Mouse (Mus musculus): ENCODE data around the gene Trnp1. TPM values are rescaled to one million over a fixed set of nuclear protein-coding genes. Genes with fewer than 3 reads are reported as not detected.
A peak's percentile ranks its signal among the peaks of the same experiment; 100 is the strongest.

Gene Trnp1
- polyA plus RNA-seq, 1 experiment from 2014 or later = 1.3 TPM

- Histone ChIP-seq H3K36me3 (ENCODE audit: insufficient read depth) (no peaks in the 10 kb centered on the region), H3K9ac (no peak overlapping the region), H3K4me3 (ENCODE audit: low read depth, low read length) (peak overlapping the region; percentile 23), H3K9me3 (ENCODE audit: low read depth, low read length) (no peaks in the 10 kb centered on the region), H3K4me1 (ENCODE audit: insufficient read depth) (peaks cover 10% of the 10 kb centered on the region), H3K4me2 (peak overlapping the region; percentile 62), H3K27ac (ENCODE audit: low read depth) (no peak overlapping the region), H3K27me3 (ENCODE audit: insufficient read depth, low read length) (peaks cover 49% of the 10 kb centered on the region)
- WGBS = under 1% methylated on average over 12 of the region's 12 CpGs
- peak; percentile 31; the same call in 1 of the 2 replicates for ATAC-seq (ENCODE audit: insufficient read depth)
- peak; percentile 94 for TF ChIP-seq CTCF (IDR thresholded peaks at IDR 0.05; ENCODE audit: low read depth)
- DNase-seq = peak; percentile 94
Measured at GRCm38 (mm10) chr4:133494432-133494831, 3.9 kb downstream of the Trnp1 start.

DNA sequence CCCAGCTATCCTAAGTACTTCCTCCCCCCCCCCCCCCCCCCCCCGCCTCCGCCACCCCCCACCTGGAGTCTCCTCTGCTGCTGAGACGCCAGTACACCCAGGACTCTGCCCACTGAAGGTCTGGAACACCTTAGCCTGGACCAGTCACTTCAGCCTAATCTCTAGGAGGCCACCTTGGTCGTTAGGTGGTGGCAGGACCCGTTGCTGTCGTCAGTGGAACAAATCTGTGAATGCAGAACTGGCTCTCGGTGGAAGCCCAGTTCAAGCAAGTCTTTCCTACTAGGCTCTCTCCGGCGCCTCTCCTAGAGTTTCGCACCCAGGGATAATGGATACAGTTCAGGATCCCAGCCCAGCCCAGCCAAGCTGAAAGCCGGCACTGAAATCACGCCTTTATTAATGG is 4.5 kb downstream of the Trnp1 start:
- peaks cover 43% of the 10 kb centered on the region for H3K27me3 ChIP-seq (ENCODE audit: insufficient read depth, low read length)
- no peak for ATAC-seq (ENCODE audit: insufficient read depth)
- peak overlapping the region; percentile 62 for H3K4me2 ChIP-seq
- H3K4me1 ChIP-seq (ENCODE audit: insufficient read depth) = peaks cover 9% of the 10 kb centered on the region
- no peak for DNase-seq
- no peak overlapping the region for H3K27ac ChIP-seq (ENCODE audit: low read depth)
- H3K9me3 ChIP-seq (ENCODE audit: low read depth, low read length) = no peaks in the 10 kb centered on the region
- no peak for TF ChIP-seq CTCF (IDR thresholded peaks at IDR 0.05; ENCODE audit: low read depth)
- no peaks in the 10 kb centered on the region for H3K36me3 ChIP-seq (ENCODE audit: insufficient read depth)
- 18% methylated on average over 11 of the region's 12 CpGs for WGBS
- peak overlapping the region; percentile 23 for H3K4me3 ChIP-seq (ENCODE audit: low read depth, low read length)
- H3K9ac ChIP-seq = no peak overlapping the region

DNA sequence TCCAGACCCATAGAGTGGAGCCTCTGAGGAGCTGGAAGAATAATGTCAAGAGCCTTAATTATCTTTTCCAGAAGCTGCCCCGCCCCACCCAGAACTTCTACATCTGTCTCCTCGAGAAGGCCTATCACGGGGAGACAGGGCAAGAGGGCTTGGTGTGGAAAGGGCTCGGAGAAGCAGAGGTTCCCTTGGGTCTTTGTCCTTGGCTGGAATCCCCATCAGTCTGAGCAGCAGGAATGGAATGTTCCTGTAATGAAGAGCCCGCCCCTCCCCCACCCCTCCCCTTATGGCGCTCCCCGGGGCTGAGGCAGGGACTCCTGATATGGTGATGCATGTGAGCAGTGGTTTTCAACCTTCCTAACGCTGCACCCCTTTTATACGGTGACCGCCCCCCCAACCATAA is 6.5 kb downstream of the Trnp1 start:
- peaks cover 22% of the 10 kb centered on the region for H3K27me3 ChIP-seq (ENCODE audit: insufficient read depth, low read length)
- DNase-seq (no peak), ATAC-seq (ENCODE audit: insufficient read depth) (no peak)
- H3K36me3 ChIP-seq (ENCODE audit: insufficient read depth) = no peaks in the 10 kb centered on the region
- no peak overlapping the region for H3K9ac ChIP-seq
- no peak overlapping the region for H3K27ac ChIP-seq (ENCODE audit: low read depth)
- TF ChIP-seq CTCF (IDR thresholded peaks at IDR 0.05; ENCODE audit: low read depth) = no peak
- H3K4me2 ChIP-seq = no peak overlapping the region
- 28% methylated on average over 10 of the region's 10 CpGs for WGBS
- H3K4me3 ChIP-seq (ENCODE audit: low read depth, low read length) = no peak overlapping the region
- H3K9me3 ChIP-seq (ENCODE audit: low read depth, low read length) = no peaks in the 10 kb centered on the region
- peaks cover 2% of the 10 kb centered on the region; the same call in 1 of the 2 replicates for H3K4me1 ChIP-seq (ENCODE audit: insufficient read depth)

- H3K4me3 ChIP-seq (ENCODE audit: low read depth, low read length) = no peak overlapping the region
- TF ChIP-seq CTCF (IDR thresholded peaks at IDR 0.05; ENCODE audit: low read depth) = no peak
- peaks cover 2% of the 10 kb centered on the region; the same call in 1 of the 2 replicates for H3K27me3 ChIP-seq (ENCODE audit: insufficient read depth, low read length)
- DNase-seq = peak; percentile 48
- whole genome bisulfite sequencing = 43% methylated on average over 4 of the region's 4 CpGs
- no peak for ATAC-seq (ENCODE audit: insufficient read depth)
- H3K4me1 ChIP-seq (ENCODE audit: insufficient read depth) = peaks cover 2% of the 10 kb centered on the region; the same call in 1 of the 2 replicates
- no peak overlapping the region for H3K4me2 ChIP-seq
- no peaks in the 10 kb centered on the region for H3K36me3 ChIP-seq (ENCODE audit: insufficient read depth)
- H3K9ac ChIP-seq = no peak overlapping the region
- no peaks in the 10 kb centered on the region for H3K9me3 ChIP-seq (ENCODE audit: low read depth, low read length)
- peak overlapping the region; percentile 36; the same call in 1 of the 2 replicates for H3K27ac ChIP-seq (ENCODE audit: low read depth)
Measured at GRCm38 (mm10) chr4:133489489-133490245, 8.7 kb downstream of the Trnp1 start.

DNA sequence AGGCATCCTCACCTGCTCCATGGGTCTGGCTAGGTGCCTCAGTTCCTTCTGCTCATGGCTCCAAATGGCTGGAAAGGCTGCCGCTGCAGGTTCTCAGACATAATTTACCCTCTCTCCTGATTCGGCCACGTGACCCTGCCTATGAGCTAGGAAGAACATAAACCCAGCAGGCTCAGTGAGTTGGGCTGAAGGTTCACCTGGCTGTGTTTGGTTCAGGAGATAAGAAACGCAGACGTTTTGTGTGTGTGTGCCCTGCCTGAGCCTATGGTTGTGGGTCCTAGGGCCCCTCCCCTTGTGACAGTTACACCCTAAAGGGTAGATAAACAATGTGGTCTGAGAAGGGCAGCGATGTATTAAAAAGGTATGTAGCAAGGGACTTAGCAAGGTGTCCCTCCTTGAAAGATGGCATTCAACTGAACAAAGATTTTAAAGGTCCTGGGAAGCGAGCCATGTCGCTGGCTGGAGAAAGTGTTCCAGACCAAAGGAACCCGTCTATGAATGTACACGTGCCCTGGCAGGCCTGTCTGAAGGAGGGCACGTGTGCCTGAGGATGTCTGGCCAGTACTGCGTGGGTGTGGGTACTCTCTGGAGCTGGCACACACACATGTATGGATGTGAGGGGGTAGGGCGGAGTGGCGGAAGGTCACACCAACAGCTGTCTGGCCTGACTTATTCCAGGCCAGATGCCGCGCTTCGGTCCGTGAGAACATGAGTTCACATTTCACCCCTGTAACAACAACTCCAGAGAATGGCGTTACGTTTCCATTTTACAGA is 9.5 kb downstream of the Trnp1 start:
- Histone ChIP-seq H3K36me3 (ENCODE audit: insufficient read depth) (no peaks in the 10 kb centered on the region), H3K27ac (ENCODE audit: low read depth) (peak overlapping the region; percentile 36; the same call in 1 of the 2 replicates), H3K4me2 (no peak overlapping the region), H3K4me3 (ENCODE audit: low read depth, low read length) (no peak overlapping the region), H3K4me1 (ENCODE audit: insufficient read depth) (peaks cover 2% of the 10 kb centered on the region), H3K9me3 (ENCODE audit: low read depth, low read length) (no peaks in the 10 kb centered on the region), H3K9ac (no peak overlapping the region; the same call in 1 of the 2 replicates), H3K27me3 (ENCODE audit: insufficient read depth, low read length) (no peaks in the 10 kb centered on the region)
- ATAC-seq (ENCODE audit: insufficient read depth) = no peak
- no peak for DNase-seq
- no peak for TF ChIP-seq CTCF (IDR thresholded peaks at IDR 0.05; ENCODE audit: low read depth)
- WGBS = 68% methylated on average over 20 of the region's 20 CpGs

GRCm38 (mm10) chr4:133486673-133487357 is 11.5 kb downstream of the Trnp1 start:
- Histone ChIP-seq H3K27me3 (ENCODE audit: insufficient read depth, low read length) (peaks cover 5% of the 10 kb centered on the region; the same call in 1 of the 2 replicates), H3K4me2 (no peak overlapping the region), H3K9me3 (ENCODE audit: low read depth, low read length) (no peaks in the 10 kb centered on the region), H3K36me3 (ENCODE audit: insufficient read depth) (no peaks in the 10 kb centered on the region), H3K4me3 (ENCODE audit: low read depth, low read length) (no peak overlapping the region), H3K27ac (ENCODE audit: low read depth) (no peak overlapping the region), H3K4me1 (ENCODE audit: insufficient read depth) (peaks cover 2% of the 10 kb centered on the region), H3K9ac (no peak overlapping the region)
- DNase-seq (no peak), ATAC-seq (ENCODE audit: insufficient read depth) (no peak)
- 88% methylated on average over 26 of the region's 26 CpGs for WGBS
- no peak for TF ChIP-seq CTCF (IDR thresholded peaks at IDR 0.05; ENCODE audit: low read depth)

Measured in lung, embryonic 14.5 days (tissue).